Mouse (Mus musculus): Measurements from ENCODE around the gene Prkag2. TPM values are rescaled to one million over a fixed set of nuclear protein-coding genes. Genes with fewer than 3 reads are reported as not detected.

Gene Prkag2
- total and polyA plus RNA-seq, 3 experiments, result not detected

DNA sequence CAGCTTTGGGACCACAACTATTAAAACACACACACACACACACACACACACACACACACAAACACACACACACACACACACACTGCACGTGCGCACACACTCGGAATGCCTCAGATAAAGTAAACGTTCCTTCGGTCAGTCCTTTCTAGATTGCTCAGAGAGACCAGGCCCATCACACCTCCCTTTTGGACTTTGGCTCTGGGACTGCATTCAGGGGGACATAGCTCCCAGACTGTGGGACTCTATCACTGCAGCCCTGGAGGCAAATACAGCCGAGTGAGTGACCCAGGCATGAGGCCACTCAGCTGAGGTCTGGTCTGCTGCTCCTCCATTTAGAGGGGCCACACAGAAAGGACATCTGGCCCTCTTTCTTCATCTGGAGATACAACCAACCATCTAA, 81.2 kb downstream of the Prkag2 start:
- ATAC-seq (ENCODE audit: extremely low read depth, insufficient number of reproducible peaks, low FRiP score, poor library complexity, severe bottlenecking) (no peak), DNase-seq (ENCODE audit: low spot score) (no peak)
- Histone ChIP-seq H3K9me3 (replicated peaks) (no peaks in the 10 kb centered on the region), H3K4me1 (ENCODE audit: insufficient read depth, low read depth, low read length) (no peaks in the 10 kb centered on the region), H3K4me3 (ENCODE audit: low read depth, low read length) (no peak overlapping the region), H3K27me3 (ENCODE audit: insufficient read depth, low read length) (no peaks in the 10 kb centered on the region), H3K36me3 (replicated peaks) (no peaks in the 10 kb centered on the region)
- no peak for TF ChIP-seq TAL1 (conservative IDR thresholded peaks at IDR 0.05; ENCODE audit: low read depth, low read length)
- TF ChIP-seq GATA2 (IDR thresholded peaks at IDR 0.05; ENCODE audit: borderline replicate concordance, low read depth, low read length), result no peak
- no peak for TF ChIP-seq GATA1 (IDR thresholded peaks at IDR 0.05; ENCODE audit: borderline replicate concordance, low read length)
- no peak for TF ChIP-seq CTCF (IDR thresholded peaks at IDR 0.05; ENCODE audit: low read depth, low read length)
- TF ChIP-seq POLR2AphosphoS5 (IDR thresholded peaks at IDR 0.05; ENCODE audit: insufficient replicate concordance, low read depth, low read length), result no peak

DNA sequence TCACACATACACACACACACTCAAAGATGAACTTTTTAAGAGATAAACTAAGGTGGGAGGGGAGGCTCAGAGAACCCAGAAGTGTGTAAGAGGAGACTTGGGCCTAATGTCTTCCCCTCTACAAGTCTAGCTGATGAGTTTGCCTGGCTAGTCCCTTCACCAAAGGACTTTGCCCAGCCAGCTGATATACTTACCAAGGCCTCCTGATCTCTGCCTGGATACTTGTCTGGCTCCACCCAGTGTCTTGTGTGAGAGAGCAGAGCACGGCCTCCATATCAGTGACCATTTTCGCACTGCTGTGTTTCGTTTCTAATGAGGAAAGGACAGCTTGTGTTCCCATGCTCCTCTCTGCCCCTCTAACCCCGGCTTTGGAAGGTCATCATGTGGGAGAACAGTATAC, 88.3 kb downstream of the Prkag2 start:
- ATAC-seq (ENCODE audit: extremely low read depth, insufficient number of reproducible peaks, low FRiP score, poor library complexity, severe bottlenecking), result no peak
- Histone ChIP-seq H3K4me1 (ENCODE audit: insufficient read depth, low read depth, low read length) (0 out of 2 replicates have a peak, but pooled peaks cover 3% of the 10 kb centered on the region), H3K4me3 (ENCODE audit: low read depth, low read length) (no peak overlapping the region), H3K9me3 (replicated peaks) (no peaks in the 10 kb centered on the region), H3K36me3 (replicated peaks) (no peaks in the 10 kb centered on the region), H3K27me3 (ENCODE audit: insufficient read depth, low read length) (peaks cover 4% of the 10 kb centered on the region)
- no peak for DNase-seq (ENCODE audit: low spot score)
- TF ChIP-seq POLR2AphosphoS5 (IDR thresholded peaks at IDR 0.05; ENCODE audit: insufficient replicate concordance, low read depth, low read length) (no peak), TAL1 (conservative IDR thresholded peaks at IDR 0.05; ENCODE audit: low read depth, low read length) (no peak), GATA2 (IDR thresholded peaks at IDR 0.05; ENCODE audit: borderline replicate concordance, low read depth, low read length) (no peak), GATA1 (IDR thresholded peaks at IDR 0.05; ENCODE audit: borderline replicate concordance, low read length) (no peak), CTCF (IDR thresholded peaks at IDR 0.05; ENCODE audit: low read depth, low read length) (no peak)

DNA sequence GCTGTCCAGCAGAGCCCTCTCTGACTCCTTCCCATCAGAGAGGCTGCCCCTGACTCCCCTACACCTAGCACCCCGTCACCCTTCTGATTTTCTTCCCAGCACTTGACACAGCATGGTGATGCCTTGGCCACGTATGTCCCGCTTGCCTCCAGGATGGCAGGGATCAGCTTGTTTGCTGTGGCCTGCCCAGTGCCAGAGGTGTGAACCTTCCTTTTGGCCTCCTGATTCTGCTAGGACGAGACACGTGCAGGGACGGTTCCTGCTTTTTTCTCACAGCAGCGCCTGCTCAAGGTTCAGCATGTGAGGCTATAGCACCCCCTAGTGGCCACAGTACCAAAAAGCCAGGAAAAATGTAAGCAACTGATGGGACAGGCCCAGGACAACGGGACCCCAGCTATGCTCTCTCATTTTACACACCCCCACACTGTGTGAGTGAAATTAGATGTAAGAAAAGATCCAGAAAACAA, 89.4 kb downstream of the Prkag2 start:
- ATAC-seq (ENCODE audit: extremely low read depth, insufficient number of reproducible peaks, low FRiP score, poor library complexity, severe bottlenecking) (peak; percentile 49; the same call in 1 of the 2 replicates), DNase-seq (ENCODE audit: low spot score) (peak; percentile 33)
- Histone ChIP-seq H3K36me3 (replicated peaks) (no peaks in the 10 kb centered on the region), H3K27me3 (ENCODE audit: insufficient read depth, low read length) (peaks cover 4% of the 10 kb centered on the region), H3K9me3 (replicated peaks) (no peaks in the 10 kb centered on the region), H3K4me1 (ENCODE audit: insufficient read depth, low read depth, low read length) (0 out of 2 replicates have a peak, but pooled peaks cover 3% of the 10 kb centered on the region), H3K4me3 (ENCODE audit: low read depth, low read length) (no peak overlapping the region)
- TF ChIP-seq GATA2 (IDR thresholded peaks at IDR 0.05; ENCODE audit: borderline replicate concordance, low read depth, low read length) (no peak), CTCF (IDR thresholded peaks at IDR 0.05; ENCODE audit: low read depth, low read length) (peak; percentile 47)

DNA sequence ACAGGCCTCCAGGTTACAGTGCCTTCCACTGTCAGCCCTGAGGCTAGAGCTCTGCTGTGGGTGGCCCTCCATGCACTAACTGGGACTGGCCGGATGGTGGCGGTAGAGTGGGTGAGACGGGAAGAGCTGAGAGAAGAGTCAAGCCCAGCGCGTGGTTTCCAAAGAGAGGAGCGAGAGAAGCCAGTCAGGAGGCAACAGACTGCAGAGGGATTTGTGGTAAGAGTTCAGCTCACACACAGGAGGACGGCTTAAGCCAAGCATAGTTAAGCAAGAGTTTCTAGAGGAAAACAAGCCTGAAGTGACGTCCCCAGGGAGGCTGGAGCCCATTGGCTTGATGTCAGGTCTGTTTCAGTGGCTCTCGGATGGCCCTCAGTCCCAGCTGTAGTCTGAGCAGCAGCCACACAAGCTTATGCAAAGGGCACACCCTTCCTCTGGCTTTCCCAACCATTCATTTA, 90.0 kb downstream of the Prkag2 start:
- TF ChIP-seq CTCF (IDR thresholded peaks at IDR 0.05; ENCODE audit: low read depth, low read length), result peak; percentile 70
- TF ChIP-seq GATA1 (IDR thresholded peaks at IDR 0.05; ENCODE audit: borderline replicate concordance, low read length), result no peak
- TF ChIP-seq POLR2AphosphoS5 (IDR thresholded peaks at IDR 0.05; ENCODE audit: insufficient replicate concordance, low read depth, low read length), result no peak
- TF ChIP-seq TAL1 (conservative IDR thresholded peaks at IDR 0.05; ENCODE audit: low read depth, low read length), result no peak
- TF ChIP-seq GATA2 (IDR thresholded peaks at IDR 0.05; ENCODE audit: borderline replicate concordance, low read depth, low read length), result no peak
- Histone ChIP-seq H3K4me1 (ENCODE audit: insufficient read depth, low read depth, low read length) (0 out of 2 replicates have a peak, but pooled peaks cover 3% of the 10 kb centered on the region), H3K4me3 (ENCODE audit: low read depth, low read length) (no peak overlapping the region), H3K27me3 (ENCODE audit: insufficient read depth, low read length) (peaks cover 6% of the 10 kb centered on the region), H3K36me3 (replicated peaks) (no peaks in the 10 kb centered on the region), H3K9me3 (replicated peaks) (no peaks in the 10 kb centered on the region)
- DNase-seq (ENCODE audit: low spot score) (peak; percentile 24), ATAC-seq (ENCODE audit: extremely low read depth, insufficient number of reproducible peaks, low FRiP score, poor library complexity, severe bottlenecking) (no peak)

DNA sequence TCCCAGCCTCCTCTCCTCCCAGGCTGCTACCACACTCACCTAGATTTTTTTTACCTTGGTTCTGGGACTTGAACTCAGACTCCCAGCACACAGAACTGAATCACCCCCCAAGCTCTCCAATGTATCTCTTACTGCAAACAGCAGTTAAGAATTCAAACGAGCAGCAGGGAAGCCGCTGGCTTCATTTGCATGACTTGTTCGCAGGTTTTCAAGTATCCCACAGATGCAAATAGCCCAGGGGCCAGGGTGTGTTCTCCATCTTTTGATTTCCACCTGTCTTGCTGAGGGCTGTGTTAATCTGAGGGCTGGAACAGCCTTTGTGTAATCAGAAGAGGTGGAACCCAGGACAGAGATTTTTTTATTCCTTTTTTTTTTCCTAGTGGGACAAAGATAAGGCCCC, 90.7 kb downstream of the Prkag2 start:
- no peak for ATAC-seq (ENCODE audit: extremely low read depth, insufficient number of reproducible peaks, low FRiP score, poor library complexity, severe bottlenecking)
- H3K36me3 ChIP-seq (replicated peaks), result no peaks in the 10 kb centered on the region
- DNase-seq (ENCODE audit: low spot score), result no peak
- H3K4me1 ChIP-seq (ENCODE audit: insufficient read depth, low read depth, low read length), result 0 out of 2 replicates have a peak, but pooled peaks cover 3% of the 10 kb centered on the region
- no peak for TF ChIP-seq CTCF (IDR thresholded peaks at IDR 0.05; ENCODE audit: low read depth, low read length)
- no peak for TF ChIP-seq GATA2 (IDR thresholded peaks at IDR 0.05; ENCODE audit: borderline replicate concordance, low read depth, low read length)
- TF ChIP-seq POLR2AphosphoS5 (IDR thresholded peaks at IDR 0.05; ENCODE audit: insufficient replicate concordance, low read depth, low read length), result no peak
- TF ChIP-seq TAL1 (conservative IDR thresholded peaks at IDR 0.05; ENCODE audit: low read depth, low read length), result no peak
- TF ChIP-seq GATA1 (IDR thresholded peaks at IDR 0.05; ENCODE audit: borderline replicate concordance, low read length), result no peak
- H3K4me3 ChIP-seq (ENCODE audit: low read depth, low read length), result no peak overlapping the region
- peaks cover 7% of the 10 kb centered on the region for H3K27me3 ChIP-seq (ENCODE audit: insufficient read depth, low read length)
- no peaks in the 10 kb centered on the region for H3K9me3 ChIP-seq (replicated peaks)

DNA sequence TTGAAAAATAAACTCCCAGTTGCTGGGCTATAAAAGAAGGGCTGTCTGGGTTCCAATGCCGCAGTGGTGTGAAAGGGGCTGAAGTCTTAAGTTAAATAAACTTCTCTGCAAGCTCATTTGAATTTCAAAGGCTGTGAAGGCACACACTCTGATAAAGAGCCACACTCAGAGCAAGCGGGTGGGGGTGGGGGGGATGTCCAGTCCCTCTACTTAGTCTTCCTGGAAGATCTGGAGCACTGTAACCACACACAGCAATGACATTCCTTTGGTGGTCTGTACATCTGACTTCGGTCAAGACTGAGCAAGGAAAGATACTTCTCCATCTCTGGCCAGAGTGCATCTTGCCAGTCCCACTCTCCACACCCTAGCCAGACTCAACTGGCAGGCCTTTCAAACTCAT, 91.5 kb downstream of the Prkag2 start:
- Histone ChIP-seq H3K36me3 (replicated peaks) (no peaks in the 10 kb centered on the region), H3K4me3 (ENCODE audit: low read depth, low read length) (no peak overlapping the region), H3K4me1 (ENCODE audit: insufficient read depth, low read depth, low read length) (0 out of 2 replicates have a peak, but pooled peaks cover 3% of the 10 kb centered on the region), H3K9me3 (replicated peaks) (no peaks in the 10 kb centered on the region), H3K27me3 (ENCODE audit: insufficient read depth, low read length) (peaks cover 7% of the 10 kb centered on the region)
- DNase-seq (ENCODE audit: low spot score) (no peak), ATAC-seq (ENCODE audit: extremely low read depth, insufficient number of reproducible peaks, low FRiP score, poor library complexity, severe bottlenecking) (no peak)
- TF ChIP-seq POLR2AphosphoS5 (IDR thresholded peaks at IDR 0.05; ENCODE audit: insufficient replicate concordance, low read depth, low read length) (no peak), GATA1 (IDR thresholded peaks at IDR 0.05; ENCODE audit: borderline replicate concordance, low read length) (no peak), TAL1 (conservative IDR thresholded peaks at IDR 0.05; ENCODE audit: low read depth, low read length) (no peak), CTCF (IDR thresholded peaks at IDR 0.05; ENCODE audit: low read depth, low read length) (no peak), GATA2 (IDR thresholded peaks at IDR 0.05; ENCODE audit: borderline replicate concordance, low read depth, low read length) (no peak)

All from G1E (cell line).